Mouse (Mus musculus) E14TG2a.4 (cell line): ENCODE results near the gene Reck.

ENCODE experiments used
- CTCF ChIP-seq: conservative IDR thresholded peaks from 2 replicates; pipeline ENCODE4 v1.5.1; 2014; ENCODE audit warnings: low read length
- NANOG ChIP-seq: IDR thresholded peaks from 2 replicates; pipeline ENCODE4 v1.6.1; 2014; ENCODE audit warnings: borderline replicate concordance, low read length, mixed read lengths

GRCm38 (mm10) chr4:43903690-43904089, 28.4 kb downstream of the Reck start:
- TF ChIP-seq CTCF, result no peak
- TF ChIP-seq NANOG, result no peak
